In genomic region chr10:75708633-75708992, GRCm38 (mm10) we compare ENCODE assay signal across 10 mouse cellular contexts. TPM values are rescaled to one million over a fixed set of nuclear protein-coding genes. Genes with fewer than 3 reads are reported as not detected.
DNase-seq lines count a peak whose midpoint lies in the region; ATAC-seq and TF ChIP-seq lines count a peak whose summit lies in the region.
"Had no signal": no experiment of that assay in that cellular context is flagged by ENCODE, and none has a peak within 500 bp of the region (broad histone marks: within the 10 kb centered on the region; RNA-seq: fewer than 3 reads in every experiment).

No protein-coding gene starts in this region.

- H3K4me1 ChIP-seq in thymus, adult 2 months (replicated peaks; ENCODE audit: control insufficient read depth, insufficient read depth, low read length): no peaks in the 10 kb centered on the region
- peaks cover 5% of the 10 kb centered on the region for H3K4me1 ChIP-seq in hindbrain, embryonic 14.5 days (replicated peaks; ENCODE audit: control insufficient read depth, insufficient read depth, low read length)

- no peaks in the 10 kb centered on the region for H3K27me3 ChIP-seq in thymus, adult 2 months (ENCODE audit: control insufficient read depth, insufficient read depth, low read length)
- H3K27me3 ChIP-seq in hindbrain, embryonic 14.5 days (ENCODE audit: control insufficient read depth, insufficient read depth, low read length): no peaks in the 10 kb centered on the region
- H3K27me3 ChIP-seq: heart, embryonic 15.5 days had no signal

- no peak for DNase-seq in frontal cortex, postnatal 14 days (ENCODE audit: low spot score in 2 of 2)
- peak; percentile 22 for DNase-seq in thymus, adult 2 months
- no peak for DNase-seq in thymus, adult 18-20 months
- peak; percentile 61 for DNase-seq in hindbrain, embryonic 14.5 days (ENCODE audit: low spot score)
- peak; percentile 13 for DNase-seq in mesoderm, embryonic 11.5 days (ENCODE audit: low read depth, low spot score)
- DNase-seq in thymus, postnatal 4 days: peak; percentile 56
- DNase-seq in MN1 (ENCODE audit: low spot score): no peak

- H3K4me3 ChIP-seq in thymus, adult 2 months (ENCODE audit: control insufficient read depth, insufficient read depth, low read length): no peak overlapping the region
- no peak overlapping the region for H3K4me3 ChIP-seq in hindbrain, embryonic 14.5 days (replicated peaks; ENCODE audit: low read length)
- H3K4me3 ChIP-seq: heart, embryonic 15.5 days had no signal

- H3K27ac ChIP-seq in thymus, adult 2 months (ENCODE audit: control insufficient read depth, insufficient read depth, low read length): no peak overlapping the region
- H3K27ac ChIP-seq in hindbrain, embryonic 14.5 days: no peak overlapping the region
- H3K27ac ChIP-seq: heart, embryonic 15.5 days had no signal

- peaks cover 22% of the 10 kb centered on the region for H3K36me3 ChIP-seq in thymus, adult 2 months (ENCODE audit: control insufficient read depth, insufficient read depth, low read length)
- H3K36me3 ChIP-seq in hindbrain, embryonic 14.5 days (replicated peaks; ENCODE audit: control insufficient read depth, insufficient read depth): peaks cover 70% of the 10 kb centered on the region

- no peak overlapping the region for H3K9ac ChIP-seq in hindbrain, embryonic 14.5 days
- H3K9ac ChIP-seq: heart, embryonic 15.5 days had no signal

- peak; percentile 48 for ATAC-seq in frontal cortex, adult (ENCODE audit: low TSS enrichment)
- peak; percentile 59; the same call in 1 of the 2 replicates for ATAC-seq in hindbrain, embryonic 14.5 days (ENCODE audit: low FRiP score)

- 76% methylated on average over 9 of the region's 9 CpGs for WGBS in thymus, adult 2 months
- 33% methylated on average over 9 of the region's 9 CpGs for WGBS in hindbrain, embryonic 14.5 days

- no peaks in the 10 kb centered on the region for H3K9me3 ChIP-seq in hindbrain, embryonic 14.5 days (ENCODE audit: control insufficient read depth, low read length)
- H3K9me3 ChIP-seq: G1E; heart, embryonic 15.5 days had no signal

- H3K4me2 ChIP-seq in hindbrain, embryonic 14.5 days (replicated peaks): no peak overlapping the region
- H3K4me2 ChIP-seq: heart, embryonic 15.5 days had no signal

- no peak for TF ChIP-seq POLR2A in thymus, adult 2 months (IDR thresholded peaks at IDR 0.05; ENCODE audit: control insufficient read depth, extremely low read depth, insufficient read depth, low read length, poor library complexity)

- TF ChIP-seq CTCF in thymus, adult 2 months (IDR thresholded peaks at IDR 0.05; ENCODE audit: borderline replicate concordance, control insufficient read depth, extremely low read depth, insufficient read depth, low read length, poor library complexity): peak; percentile 49; the same call in 1 of the 2 replicates

RNA-seq across cellular contexts. Expression of gene Cabin1, which starts 55.5 kb away (rescaled TPM):
- polyA plus RNA-seq in thymus, adult 2 months (2012; rRNA removed): 82.3 and 89.2 TPM in 2 replicates
- 32.4 and 40.4 TPM in 2 replicates for polyA plus RNA-seq in hindbrain, embryonic 14.5 days (2014; fragmentation: Nextera tagmentation; extraction: Ambion mirVana)

Comparison
In these comparisons a context has a peak if more than half of its experiments do, and no peak if none do; other contexts are left out.
1. DNase-seq: peak in thymus, adult 2 months (single experiment), hindbrain, embryonic 14.5 days (single experiment), mesoderm, embryonic 11.5 days (single experiment) and thymus, postnatal 4 days (single experiment); none in frontal cortex, postnatal 14 days (0 of 2), thymus, adult 18-20 months (0 of 2) and MN1 (single experiment).